Mouse (Mus musculus) CD4-positive, CD25-positive, alpha-beta regulatory T cell, adult 9 weeks (primary cell): Measurements from ENCODE around the gene Phldb3. TPM values are rescaled to one million over a fixed set of nuclear protein-coding genes. Genes with fewer than 3 reads are reported as not detected.

Experiments used
- polyA plus RNA-seq: library from polyadenylated mRNA; unstranded; fragments of 100-300 nt; shearing (Covaris generic); gene quantifications from one replicate; pipeline ENCODE4 v1.2.1, GENCODE M21; 2017

The Phldb3 gene
- 1.1 TPM for polyA plus RNA-seq

DNA sequence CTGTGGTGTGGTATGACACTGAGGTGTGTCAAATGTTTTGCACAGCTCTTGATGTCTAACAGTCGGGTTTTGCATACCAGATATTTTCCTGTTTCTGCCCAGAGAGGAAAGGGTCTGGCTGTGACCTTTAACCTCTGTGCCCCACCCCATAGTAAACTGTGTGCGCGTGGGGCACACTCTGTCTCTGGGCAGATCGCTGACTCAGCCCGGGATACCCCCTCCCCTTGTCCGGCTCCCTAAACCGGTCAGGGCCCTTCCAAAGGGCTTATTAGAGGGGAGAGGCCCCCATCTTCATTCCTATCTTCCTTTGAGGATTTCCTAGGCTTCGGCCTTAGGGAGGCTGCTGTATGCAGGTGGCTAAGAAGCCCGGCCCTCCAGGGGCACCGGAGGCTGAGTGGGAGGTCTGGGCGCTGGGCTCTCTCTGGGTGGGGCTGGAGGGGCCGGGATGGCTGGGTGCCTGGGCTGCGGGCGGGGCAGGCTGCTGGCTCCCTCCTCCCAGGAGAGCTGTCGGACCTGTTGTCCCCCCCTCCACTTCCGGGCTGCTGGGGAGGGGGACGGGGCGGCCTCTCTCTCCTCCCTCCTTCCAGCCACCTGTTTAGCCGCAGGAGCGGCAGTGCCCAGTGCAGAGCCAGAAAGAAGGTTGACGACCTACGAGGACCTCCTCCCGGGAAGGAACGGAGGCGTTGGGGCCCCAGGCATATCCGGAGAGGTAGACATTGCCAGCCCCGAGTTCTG is at the start of gene Phldb3:
TSS of gene Phldb3 (plus strand) at position 620 of the 735 bp plus-strand sequence.

DNA sequence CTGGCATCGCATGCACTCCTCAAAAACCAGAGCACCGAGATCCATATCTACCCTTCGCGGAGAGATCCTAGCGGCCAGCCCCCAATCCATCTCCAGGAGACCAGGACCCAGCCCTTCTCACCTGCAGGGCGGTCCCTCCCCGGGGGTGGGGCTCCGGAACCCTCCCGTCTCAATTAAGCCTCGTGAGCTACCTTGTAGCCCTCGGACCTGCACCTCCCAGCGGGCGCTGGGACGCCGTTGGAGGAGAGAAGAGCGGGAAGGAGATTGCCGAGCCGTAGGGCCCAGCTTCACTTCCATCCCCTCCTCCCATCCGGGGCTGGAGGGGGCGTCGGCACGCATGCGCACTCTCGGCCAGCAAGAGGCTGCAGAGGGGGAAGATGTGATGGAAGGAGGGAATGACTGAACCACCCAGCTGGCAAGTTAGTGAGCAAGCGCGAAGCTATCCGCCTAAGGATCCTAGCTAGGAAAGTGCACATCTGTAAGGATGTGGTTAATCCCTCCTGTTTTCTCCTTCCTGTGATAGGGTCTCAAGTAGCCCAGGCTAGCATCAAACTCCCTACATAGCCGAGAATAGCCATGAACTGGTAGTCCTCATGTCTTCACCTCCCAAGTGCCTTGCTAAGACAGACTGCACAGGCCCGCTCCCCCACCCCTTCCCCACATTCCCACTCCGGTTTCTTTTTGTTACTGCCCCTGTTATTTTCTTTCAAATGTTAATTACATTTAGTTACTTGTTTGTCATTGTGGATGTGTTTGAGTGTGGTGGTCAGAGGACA is 23.0 kb upstream of the Phldb3 start, which contains the start of the genes Ethe1 and Zfp575:
TSS of gene Ethe1 (plus strand) at position 214 of the 776 bp plus-strand sequence.
TSS of gene Zfp575 (minus strand) at position 312 of the 776 bp plus-strand sequence.

DNA sequence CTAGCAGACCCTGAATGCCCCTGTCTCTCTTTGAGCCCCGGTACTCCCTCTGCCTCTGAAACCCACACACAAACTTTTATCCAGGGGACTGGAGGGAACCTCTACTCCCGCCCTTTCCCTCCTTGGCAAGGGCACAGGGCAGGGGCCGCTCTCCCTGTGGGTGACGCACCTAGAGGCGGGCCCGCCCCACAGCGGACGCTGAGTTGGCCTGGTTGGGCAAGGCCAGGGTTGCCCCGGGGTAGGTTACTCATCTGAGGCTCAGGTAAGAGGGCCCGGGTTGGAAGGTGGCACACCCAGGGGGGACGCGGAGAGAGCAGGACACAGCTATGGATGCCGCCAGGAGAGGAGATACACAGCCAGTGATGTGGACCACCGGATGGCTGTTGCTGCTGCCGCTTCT is 25.7 kb downstream of the Phldb3 start, which contains the start of gene Lypd3:
TSS of gene Lypd3 (plus strand) at position 287 of the 400 bp plus-strand sequence.

DNA sequence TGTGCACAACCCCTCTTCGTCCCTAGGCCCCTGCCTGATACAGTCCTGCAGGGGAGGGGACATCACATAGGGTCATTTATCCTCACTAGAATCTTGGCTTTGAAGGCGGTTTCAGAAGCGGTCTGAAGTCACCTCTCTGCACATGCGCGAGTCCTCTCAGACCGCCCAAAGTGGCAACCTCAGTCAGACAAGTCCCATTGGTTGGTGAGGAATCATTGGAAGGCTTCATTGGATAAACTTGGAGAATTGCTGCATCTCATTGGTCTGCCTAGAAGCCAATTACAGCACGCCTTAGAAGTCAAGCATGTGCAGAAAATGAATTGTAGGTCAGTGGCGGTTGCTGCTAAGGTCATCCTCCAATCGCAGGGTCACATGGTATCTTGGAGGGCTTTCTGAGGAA is 66.0 kb downstream of the Phldb3 start, which contains the start of gene Tex101:
TSS of gene Tex101 (minus strand) at position 101 of the 400 bp plus-strand sequence.

Other genes with a start within 250 kb of the Phldb3 start
- 107 TPM for gene Kcnn4, start 240.5 kb upstream of the Phldb3 start, polyA plus RNA-seq
- gene Smg9, start 211.1 kb upstream of the Phldb3 start, polyA plus RNA-seq = 74.8 TPM
- gene Irgc1, start 158.5 kb upstream of the Phldb3 start, polyA plus RNA-seq = 0.55 TPM
- 1.9 TPM for gene Plaur, start 148.3 kb upstream of the Phldb3 start, polyA plus RNA-seq
- gene Cadm4, start 128.7 kb upstream of the Phldb3 start, polyA plus RNA-seq = not detected
- gene Zfp428, start 103.8 kb upstream of the Phldb3 start, polyA plus RNA-seq = 0.63 TPM
- not detected for gene AC161166.1, start 98.3 kb upstream of the Phldb3 start, polyA plus RNA-seq
- 0.67 TPM for gene Irgq, start 80.1 kb upstream of the Phldb3 start, polyA plus RNA-seq
- gene Pinlyp, start 64.6 kb upstream of the Phldb3 start, polyA plus RNA-seq = not detected
- gene Xrcc1, start 64.5 kb upstream of the Phldb3 start, polyA plus RNA-seq = 71.9 TPM
- gene Ethe1, start 23.2 kb upstream of the Phldb3 start, polyA plus RNA-seq = 13.7 TPM
- gene Zfp575, start 23.1 kb upstream of the Phldb3 start, polyA plus RNA-seq = not detected
- gene Lypd3, start 25.8 kb downstream of the Phldb3 start, polyA plus RNA-seq = not detected
- not detected for gene Tex101, start 65.9 kb downstream of the Phldb3 start, polyA plus RNA-seq
- not detected for gene BC049730, start 98.5 kb downstream of the Phldb3 start, polyA plus RNA-seq
- gene Gm4763, start 116.1 kb downstream of the Phldb3 start, polyA plus RNA-seq = not detected
- gene Cd177, start 149.5 kb downstream of the Phldb3 start, polyA plus RNA-seq = 0.62 TPM
- gene Ceacam10, start 166.4 kb downstream of the Phldb3 start, polyA plus RNA-seq = not detected